Mouse (Mus musculus) brain, adult 10 weeks (tissue): Measurements from ENCODE around the gene Eloa. TPM values are rescaled to one million over a fixed set of nuclear protein-coding genes. Genes with fewer than 3 reads are reported as not detected.

ENCODE experiments used
- polyA plus RNA-seq: library from polyadenylated mRNA; stranded (reverse); fragments of 350-450 nt; fragmentation: Illumina TruSeq; extraction: RNeasy Lipid Tissue Mini Kit (QIAGEN cat#74804); gene quantifications from one replicate; pipeline ENCODE4 v1.2.3, GENCODE M21; 2015; ENCODE audit warnings: low read depth, low replicate concordance

The Eloa gene
- 15.8 TPM for polyA plus RNA-seq

DNA sequence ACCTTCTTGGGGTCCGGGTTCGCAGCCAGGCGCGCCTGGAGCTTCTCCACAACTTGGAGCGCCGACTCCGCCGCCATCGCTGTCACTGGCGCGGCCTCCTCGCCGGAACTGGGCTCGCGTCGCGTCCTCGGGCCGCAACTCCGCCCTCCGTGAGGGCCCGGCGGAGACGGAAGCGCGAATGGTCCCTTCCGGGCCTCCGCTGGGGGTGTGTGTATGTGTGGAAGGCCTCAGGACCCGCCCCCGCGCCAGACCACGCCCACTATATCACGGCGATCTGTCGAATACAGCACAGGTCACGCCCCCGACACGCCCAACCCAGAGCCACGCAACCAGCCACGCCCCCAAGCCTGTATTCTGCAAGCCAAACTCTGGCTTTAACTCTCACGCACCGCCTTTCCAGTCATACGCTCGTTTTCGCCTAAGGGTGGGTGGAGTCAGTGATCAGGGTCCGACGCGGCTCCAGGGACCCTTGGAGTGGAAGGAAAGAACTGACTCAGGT lies at the start of gene Eloa:
Eloa (minus strand) TSS at position 215 of the 499 bp plus-strand sequence.

DNA sequence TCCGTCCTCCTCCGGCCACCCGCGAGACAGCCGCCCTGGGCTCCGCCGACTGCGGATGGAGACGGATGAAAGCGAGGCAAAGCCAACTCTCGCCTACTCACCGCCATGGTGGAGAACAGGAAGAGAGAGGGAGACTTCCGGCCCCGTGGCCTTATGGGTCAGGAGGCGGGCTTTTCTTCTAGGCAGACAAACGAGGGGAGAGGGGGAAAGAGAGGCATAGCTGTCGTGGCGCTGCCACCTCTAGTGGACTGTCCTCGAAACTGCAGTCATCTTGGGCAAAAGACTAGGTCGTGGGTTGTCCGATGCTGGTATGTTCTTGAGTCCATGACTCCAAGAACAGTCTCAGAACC lies 31.7 kb upstream of the Eloa start, which contains the start of gene Rpl11:
Rpl11 (minus strand) TSS at position 182 of the 350 bp plus-strand sequence.

DNA sequence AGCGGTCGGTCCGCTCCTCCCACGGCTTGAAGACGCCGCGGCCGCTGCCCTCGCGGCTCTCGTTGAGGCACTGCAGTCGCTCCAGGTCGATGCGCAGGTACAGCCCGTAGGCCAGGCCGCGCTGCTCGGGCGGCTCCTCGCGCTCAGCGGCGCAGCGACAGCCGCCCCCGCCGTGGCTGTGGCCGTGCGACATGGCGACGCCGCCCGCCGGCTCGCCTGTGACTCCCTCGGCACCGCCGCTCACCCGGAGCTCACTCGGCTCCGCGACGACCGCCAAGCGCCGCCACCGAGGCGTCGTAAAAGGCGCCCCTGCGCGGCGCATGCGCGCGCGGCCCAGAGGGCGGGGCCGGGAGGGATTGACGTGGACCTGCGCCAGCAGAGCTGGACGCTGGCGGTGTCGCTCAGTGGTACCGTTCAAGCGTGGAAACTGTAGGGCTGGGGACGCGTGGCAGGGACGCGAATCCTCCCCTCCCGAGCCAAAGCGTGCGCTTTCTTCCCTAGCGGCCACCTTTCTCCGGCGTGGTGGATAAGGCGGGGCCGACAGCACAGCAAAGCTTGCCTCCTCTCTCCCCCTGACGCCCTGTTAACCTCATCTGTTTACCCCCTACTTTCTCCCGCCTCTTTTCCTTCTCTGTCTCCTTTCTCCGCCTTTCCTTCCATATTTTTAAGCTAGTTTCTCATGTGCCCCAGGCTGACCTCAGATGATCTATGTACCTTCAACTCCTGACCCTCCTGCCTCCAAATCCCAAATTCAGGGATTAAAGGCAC lies 34.4 kb downstream of the Eloa start, which contains the start of gene Pithd1:
Pithd1 (minus strand) TSS at position 322 of the 768 bp plus-strand sequence.

DNA sequence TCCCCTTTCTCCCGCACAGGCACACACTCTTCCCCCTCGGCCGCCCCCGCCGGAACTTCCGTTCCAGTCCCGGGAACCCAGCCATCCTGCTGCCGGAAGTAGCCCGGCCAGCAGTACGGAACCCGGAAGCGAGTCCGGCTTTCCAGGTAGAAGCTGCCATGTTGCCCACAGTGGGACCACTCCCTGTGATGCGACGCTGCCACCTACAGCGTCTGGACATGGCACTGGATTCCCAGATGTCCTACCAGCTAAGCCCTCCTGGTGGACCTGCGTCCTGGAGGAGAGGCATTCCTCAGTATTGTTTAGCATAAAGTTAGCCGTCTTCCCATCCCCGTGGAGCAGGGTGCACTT lies 49.0 kb downstream of the Eloa start, which contains the start of gene Lypla2:
Lypla2 (minus strand) TSS at position 71 of the 351 bp plus-strand sequence.

DNA sequence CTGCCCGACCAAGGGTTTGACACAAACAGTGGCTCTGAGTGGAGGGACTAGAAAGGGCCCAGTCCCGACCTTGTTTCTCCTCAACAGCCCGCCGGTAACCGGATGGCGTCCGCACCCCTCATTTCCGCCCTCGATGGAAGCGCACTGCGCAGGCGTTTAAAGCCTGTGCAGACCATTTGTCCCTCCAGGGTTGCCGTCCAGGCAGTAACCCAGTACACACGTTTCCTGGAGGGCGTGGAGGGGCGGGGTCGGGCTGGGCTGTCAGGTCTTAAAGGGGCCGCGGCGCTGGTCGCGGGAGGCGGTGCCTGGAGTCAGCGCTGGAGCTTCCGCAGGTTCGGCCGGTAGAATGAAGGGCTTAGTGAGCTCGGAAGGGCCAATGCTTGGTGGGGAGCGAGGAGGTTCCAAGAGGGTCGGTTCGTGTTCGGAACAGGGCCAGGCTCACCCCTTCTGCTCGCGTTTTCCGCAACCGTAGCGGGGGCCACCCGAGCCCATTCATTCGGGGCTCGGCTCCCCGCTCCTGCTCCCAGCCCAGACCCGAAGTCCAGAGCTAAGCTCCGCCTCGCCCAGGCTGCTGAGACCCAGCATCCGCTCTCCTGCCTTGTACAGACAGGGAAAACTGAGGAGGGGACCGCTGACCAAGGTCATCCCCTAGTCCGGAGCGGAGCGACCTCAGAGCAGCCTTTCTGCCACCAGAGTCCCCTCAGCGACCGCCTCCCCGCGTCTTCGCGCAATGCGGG lies 57.9 kb downstream of the Eloa start, which contains the start of gene Gale:
Gale (plus strand) TSS at position 271 of the 737 bp plus-strand sequence.

Other genes starting within 250 kb of the Eloa start
- 74.7 TPM for gene Srsf10, start 166.0 kb downstream of the Eloa start, polyA plus RNA-seq
- 80.8 TPM for gene Pnrc2, start 147.9 kb downstream of the Eloa start, polyA plus RNA-seq
- gene Cnr2, start 126.4 kb downstream of the Eloa start, polyA plus RNA-seq = 0.19 TPM
- gene Fuca1, start 101.0 kb downstream of the Eloa start, polyA plus RNA-seq = 77.6 TPM
- gene Hmgcl, start 75.3 kb downstream of the Eloa start, polyA plus RNA-seq = 50.6 TPM
- 22.5 TPM for gene Gale, start 58.0 kb downstream of the Eloa start, polyA plus RNA-seq
- 89.5 TPM for gene Lypla2, start 49.1 kb downstream of the Eloa start, polyA plus RNA-seq
- gene Pithd1, start 34.5 kb downstream of the Eloa start, polyA plus RNA-seq = 110 TPM
- 843 TPM for gene Rpl11, start 31.7 kb upstream of the Eloa start, polyA plus RNA-seq
- 54.0 TPM for gene Id3, start 121.7 kb upstream of the Eloa start, polyA plus RNA-seq
- gene E2f2, start 150.6 kb upstream of the Eloa start, polyA plus RNA-seq = 0.48 TPM
- 2.6 TPM for gene Asap3, start 184.6 kb upstream of the Eloa start, polyA plus RNA-seq
- 1.1 TPM for gene Tcea3, start 226.0 kb upstream of the Eloa start, polyA plus RNA-seq